Mouse (Mus musculus): ENCODE data around the gene Unc13c.

DNA sequence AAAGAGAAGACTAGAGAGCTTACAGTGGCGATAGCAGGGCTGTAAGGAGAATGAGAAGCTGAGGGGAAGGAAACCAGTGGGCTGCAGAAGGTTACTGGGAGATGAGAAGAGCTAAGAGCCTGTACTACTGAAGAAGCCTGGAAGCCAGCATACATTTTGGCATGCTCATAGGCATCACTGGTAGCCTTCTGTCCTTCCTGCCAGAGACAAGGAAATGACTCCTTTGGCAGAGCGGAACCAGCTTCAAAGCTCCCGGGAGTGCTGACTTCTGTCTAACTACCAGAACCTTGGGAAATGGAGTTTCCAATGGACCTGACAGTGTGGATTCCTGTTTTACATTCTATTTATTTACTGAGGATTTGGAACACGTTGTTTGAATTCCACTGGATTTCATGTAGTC lies 244.0 kb downstream of the Unc13c start:
- TF ChIP-seq CTCF (IDR thresholded peaks at IDR 0.05; ENCODE audit: extremely low read depth, insufficient read depth, insufficient read length, insufficient replicate concordance) (no peak), POLR2A (IDR thresholded peaks at IDR 0.05; ENCODE audit: low read depth, low read length) (no peak)

Measured in spleen, adult 2 months (tissue).